Mouse (Mus musculus): ENCODE results near the gene Six2.
"Not testable (repeated sequence)": the region's sequence is repeated elsewhere in the genome, so short reads cannot be mapped to it uniquely, and the experiment has no call there.

The Six2 gene

DNA sequence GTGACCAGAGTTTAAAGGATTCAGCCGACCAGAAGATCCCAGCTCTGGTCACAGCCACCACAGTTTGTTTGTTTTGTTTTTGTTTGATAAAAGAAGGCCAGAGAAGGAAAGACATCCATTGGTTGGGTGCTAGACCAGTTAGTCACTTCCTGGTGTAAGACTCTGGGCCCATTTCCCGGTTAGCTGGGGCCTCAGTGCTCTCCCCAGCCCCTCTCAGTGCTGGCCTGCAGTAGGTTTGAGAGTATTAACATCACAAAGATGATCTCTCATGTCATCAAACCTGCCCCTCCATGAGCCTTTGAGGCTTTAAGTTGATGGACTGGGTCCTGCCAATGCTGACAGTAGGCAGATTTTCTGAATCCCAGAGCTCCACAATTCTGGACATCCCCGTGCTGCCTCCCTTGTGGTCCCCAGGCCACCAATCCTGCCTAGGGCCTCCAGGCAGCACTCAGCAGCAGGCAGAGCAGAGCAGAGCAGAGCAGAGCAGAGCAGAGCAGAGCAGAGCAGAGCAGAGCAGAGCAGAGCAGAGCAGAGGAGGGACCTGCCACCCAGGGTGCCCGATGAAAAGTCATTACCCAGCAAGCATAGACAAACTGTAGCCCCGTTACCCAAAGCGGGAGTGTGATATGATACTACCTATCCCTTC lies 2.4 kb upstream of the Six2 start:
- no peak for DNase-seq (ENCODE audit: low spot score in 2 of 2)

DNA sequence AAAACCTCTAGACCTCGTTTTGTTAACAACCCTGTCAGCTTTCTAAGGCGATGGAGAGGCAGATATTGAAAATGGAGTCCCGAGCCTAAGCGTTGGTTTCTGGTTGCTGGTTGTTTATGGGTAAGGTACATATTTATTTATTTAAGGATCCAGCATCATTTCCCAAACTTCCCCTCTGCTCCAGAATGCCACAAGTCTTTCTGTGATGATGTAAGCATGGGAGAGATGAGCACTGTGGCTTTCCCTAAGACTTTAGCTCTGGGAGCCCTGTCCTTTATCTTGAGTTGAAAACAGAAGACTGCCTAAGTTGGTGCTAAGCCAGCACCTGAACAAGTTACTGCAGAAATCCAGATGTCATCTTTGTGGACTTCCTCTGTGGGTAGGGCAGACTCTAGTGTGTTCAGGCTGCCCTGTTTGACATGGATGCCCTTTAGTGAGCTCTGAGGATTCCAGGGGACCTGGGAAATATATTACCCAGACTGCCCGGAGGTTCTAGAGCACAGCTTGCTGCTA lies 1.8 kb upstream of the Six2 start:
- DNase-seq (ENCODE audit: low spot score in 2 of 2): no peak

GRCm38 (mm10) chr17:85688911-85689806 lies 1.1 kb upstream of the Six2 start:
- no peak for DNase-seq (ENCODE audit: low spot score in 2 of 2)

- no peak for DNase-seq (ENCODE audit: low spot score in 2 of 2)
These were observed 446 bp downstream of the Six2 start for GRCm38 (mm10) chr17:85687421-85688235.

- DNase-seq (ENCODE audit: low spot score in 2 of 2): no peak
These were observed 1.3 kb downstream of the Six2 start for GRCm38 (mm10) chr17:85686476-85687420.

GRCm38 (mm10) chr17:85685689-85686281 lies 2.3 kb downstream of the Six2 start:
- no peak for DNase-seq (ENCODE audit: low spot score in 2 of 2)

GRCm38 (mm10) chr17:85684841-85685688 lies 3.0 kb downstream of the Six2 start:
- no peak for DNase-seq (ENCODE audit: low spot score in 2 of 2)

GRCm38 (mm10) chr17:85684436-85684835 lies 3.6 kb downstream of the Six2 start:
- DNase-seq (ENCODE audit: low spot score in 2 of 2): not testable (repeated sequence)

DNA sequence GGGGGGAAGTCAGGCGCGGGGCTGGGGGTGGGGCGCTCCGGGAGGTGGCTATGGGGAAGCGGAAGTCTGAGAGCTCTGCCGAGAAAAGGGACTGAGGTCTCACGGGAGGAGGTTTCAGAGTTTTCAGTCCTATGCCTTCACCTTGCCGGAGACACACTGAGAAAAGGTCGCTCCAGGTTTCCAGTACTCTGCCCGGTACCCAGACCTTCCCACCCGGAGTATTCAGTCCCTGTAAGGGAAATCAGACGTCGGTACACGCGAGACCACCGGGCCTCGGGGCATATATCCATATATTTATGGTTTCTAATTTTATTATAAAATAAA lies 4.1 kb downstream of the Six2 start:
- no peak for DNase-seq (ENCODE audit: low spot score in 2 of 2)

GRCm38 (mm10) chr17:85683111-85683983 lies 4.7 kb downstream of the Six2 start:
- DNase-seq (ENCODE audit: low spot score in 2 of 2): no peak

GRCm38 (mm10) chr17:85682181-85682710 lies 5.8 kb downstream of the Six2 start:
- no peak for DNase-seq (ENCODE audit: low spot score in 2 of 2)

DNA sequence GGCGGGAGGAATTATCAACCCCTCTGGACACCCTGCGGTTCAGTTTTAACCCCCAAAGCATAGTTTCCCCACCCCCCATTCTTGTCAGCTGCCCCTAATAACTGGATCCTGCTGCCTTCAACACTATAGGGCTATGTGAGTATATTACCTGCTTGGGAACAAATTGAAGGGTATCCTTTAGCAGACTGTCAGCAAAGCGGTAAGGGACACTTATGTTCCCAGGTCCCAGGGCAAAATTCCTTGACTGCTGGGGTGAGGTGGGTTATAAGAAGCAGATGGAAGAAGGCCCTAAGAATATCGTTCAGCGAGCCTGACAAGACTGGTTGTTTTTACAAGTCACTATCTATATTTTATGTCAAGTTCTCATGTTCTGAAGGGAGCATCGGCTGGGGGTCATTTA lies 6.3 kb downstream of the Six2 start:
- no peak for DNase-seq (ENCODE audit: low spot score in 2 of 2)

- DNase-seq (ENCODE audit: low spot score in 2 of 2): no peak
These were observed 7.1 kb downstream of the Six2 start for GRCm38 (mm10) chr17:85680851-85681550.

DNA sequence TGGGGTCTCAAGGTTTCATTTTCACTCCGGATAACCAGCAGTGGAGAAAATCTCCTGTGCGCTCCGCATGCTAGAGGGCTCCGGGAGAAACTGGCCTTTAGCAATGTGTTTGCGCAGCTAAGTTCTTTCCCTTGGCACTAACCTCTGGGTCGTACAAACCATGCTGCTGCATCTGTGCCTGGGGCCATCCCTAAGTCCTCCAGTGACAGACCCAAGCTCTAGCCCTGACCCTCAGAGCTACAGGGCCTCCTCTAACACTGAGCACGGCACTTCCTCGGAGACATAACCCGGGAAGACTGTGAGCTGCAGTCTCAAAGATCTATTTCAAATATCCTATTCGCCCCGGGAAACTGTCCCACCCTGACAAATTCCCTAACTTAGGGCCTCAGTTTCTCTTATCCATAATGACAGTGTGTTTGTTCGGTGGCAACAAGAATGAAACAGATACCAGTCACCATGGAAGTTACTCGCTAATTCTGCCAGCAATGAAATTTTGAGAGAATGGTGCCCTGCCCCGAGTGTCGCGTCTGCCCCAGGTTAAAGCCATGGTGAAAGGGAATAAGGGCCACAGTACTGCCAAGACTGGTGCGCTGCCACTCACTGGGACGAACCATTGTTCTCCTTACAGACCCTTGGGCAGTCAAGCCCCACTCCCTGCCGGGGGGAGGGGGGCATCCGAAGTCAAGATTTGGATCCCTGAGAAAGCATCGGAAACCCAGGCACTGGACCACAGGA lies 7.8 kb downstream of the Six2 start:
- DNase-seq (ENCODE audit: low spot score in 2 of 2): no peak

- DNase-seq (ENCODE audit: low spot score in 2 of 2): no peak
These were observed 8.4 kb downstream of the Six2 start for GRCm38 (mm10) chr17:85679651-85680050.

DNA sequence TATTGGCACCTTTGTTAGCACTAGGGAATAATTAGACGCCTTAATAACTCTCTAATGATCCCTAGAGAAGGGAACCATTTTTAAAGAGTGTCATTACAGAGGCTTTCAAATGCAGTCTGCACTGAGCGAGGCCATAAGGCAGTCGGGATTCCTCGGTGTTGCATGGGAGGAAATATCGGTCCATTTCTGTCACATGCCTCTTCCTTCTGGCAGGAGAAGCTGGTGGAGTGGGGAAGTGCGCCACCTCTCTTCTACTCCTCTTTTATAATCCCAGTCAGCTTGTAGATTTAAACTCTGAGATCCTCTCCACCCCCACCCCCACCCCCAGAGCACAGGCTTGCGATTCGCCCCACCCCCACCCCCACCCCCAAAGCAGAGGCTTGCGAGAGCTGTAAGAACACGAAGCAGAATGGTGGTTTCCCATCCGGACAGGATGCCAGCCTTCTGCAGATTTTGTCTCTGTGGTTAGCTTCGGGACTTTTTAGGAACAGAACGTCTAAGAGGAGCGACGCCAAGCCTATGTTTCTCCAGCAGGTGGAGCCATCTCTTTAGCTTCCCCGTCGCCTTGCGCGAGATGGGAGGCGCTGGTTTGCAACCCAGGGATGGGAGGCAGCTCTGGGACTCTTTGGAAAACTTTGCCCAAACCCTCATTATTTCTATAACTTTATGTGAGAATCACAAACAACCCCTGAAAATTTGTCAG lies 23.3 kb downstream of the Six2 start:
- peak; percentile 50 to 73 for DNase-seq (ENCODE audit: low spot score in 2 of 2)

DNA sequence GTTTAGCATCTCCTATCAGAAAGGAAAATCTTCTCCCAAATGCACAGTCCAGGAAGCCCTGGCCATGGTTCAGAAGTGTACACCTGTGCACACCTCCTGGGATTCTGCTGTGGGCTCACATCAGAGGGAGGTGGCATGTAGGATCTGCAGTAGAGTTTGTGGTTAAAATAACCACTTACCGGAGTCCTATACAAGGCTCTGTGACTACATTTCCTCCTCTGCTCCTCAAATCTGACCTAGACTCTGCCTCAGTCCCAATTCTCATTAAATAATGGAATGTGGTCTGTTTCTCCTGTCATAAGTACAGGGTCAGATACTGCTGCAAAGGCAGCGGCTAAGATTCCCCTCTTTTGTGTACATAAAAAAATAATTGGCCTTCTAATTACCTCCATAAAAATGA lies 23.9 kb downstream of the Six2 start:
- no peak for DNase-seq (ENCODE audit: low spot score in 2 of 2)
